Mouse (Mus musculus) ES-Bruce4 (cell line): Measurements from ENCODE around the gene Acbd6.

Experiments used
- EP300 ChIP-seq: IDR thresholded peaks from 2 replicates; pipeline ENCODE4 v1.6.1; 2011; ENCODE audit warnings: low read depth, low read length; ENCODE audit not compliant: insufficient read depth
- POLR2A ChIP-seq: IDR thresholded peaks from one replicate; pipeline ENCODE4 v1.8.1; 2011; ENCODE audit warnings: low read length; ENCODE audit not compliant: insufficient read depth

GRCm38 (mm10) chr1:155724301-155724700 is 166.4 kb downstream of the Acbd6 start:
- TF ChIP-seq POLR2A = no peak
- no peak for TF ChIP-seq EP300
